In genomic region chr5:145139571-145140519, GRCm38 (mm10) we compare ENCODE assay signal across 8 mouse cellular contexts. TPM values are rescaled to one million over a fixed set of nuclear protein-coding genes. Genes with fewer than 3 reads are reported as not detected.
DNase-seq lines count a peak whose midpoint lies in the region; ATAC-seq lines count a peak whose summit lies in the region.

Pdap1 (minus strand) TSS chr5:145140238.
Bud31 (plus strand) TSS chr5:145140362.

- 0 out of 2 replicates have a peak, but pooled peaks cover 7% of the 10 kb centered on the region for H3K36me3 ChIP-seq in hindbrain, embryonic 11.5 days (ENCODE audit: control insufficient read depth, insufficient read depth, low read length)

- peak within 1 kb of the TSS; percentile 94 for H3K4me3 ChIP-seq in hindbrain, embryonic 11.5 days (ENCODE audit: low read depth, low read length)

- peak; percentile 92 for ATAC-seq in hindbrain, embryonic 11.5 days (ENCODE audit: low FRiP score)

- H3K27me3 ChIP-seq in hindbrain, embryonic 11.5 days (ENCODE audit: control insufficient read depth, insufficient read depth, low read length) = no peaks in the 10 kb centered on the region

- peak within 1 kb of the TSS; percentile 69 for H3K4me2 ChIP-seq in hindbrain, embryonic 11.5 days (replicated peaks; ENCODE audit: low read depth, low read length)

- DNase-seq in MN1 (ENCODE audit: low spot score) = peak; percentile 96
- DNase-seq in cerebellum, adult 9-10 months = peak; percentile 96
- peak; percentile 89 to 97 for DNase-seq in frontal cortex, adult 2 months (ENCODE audit: extremely low spot score in 1 of 2, low spot score in 1 of 2)
- peak; percentile 95 for DNase-seq in hindbrain, embryonic 11.5 days (ENCODE audit: low spot score)
- DNase-seq in layer of hippocampus, postnatal 10 days (ENCODE audit: low spot score in 2 of 2) = peak; percentile 97
- peak; percentile 95 for DNase-seq in lung, postnatal 10 days
- peak; percentile 94 for DNase-seq in ovary, postnatal 36 days (ENCODE audit: low spot score)
- DNase-seq in thymus, postnatal 25 days = peak; percentile 95

- H3K27ac ChIP-seq in hindbrain, embryonic 11.5 days (ENCODE audit: low read depth, low read length) = peak within 1 kb of the TSS; percentile 75

- H3K9ac ChIP-seq in hindbrain, embryonic 11.5 days (ENCODE audit: low read depth, low read length) = peak within 1 kb of the TSS; percentile 77

- H3K9me3 ChIP-seq in hindbrain, embryonic 11.5 days (ENCODE audit: control insufficient read depth, low read length) = no peaks in the 10 kb centered on the region

- H3K4me1 ChIP-seq in hindbrain, embryonic 11.5 days (replicated peaks; ENCODE audit: control insufficient read depth, insufficient read depth, low read length) = peaks cover 5% of the 10 kb centered on the region

- WGBS in hindbrain, embryonic 11.5 days = under 1% methylated on average over 82 of the region's 84 CpGs

RNA-seq across cellular contexts. Expression of gene Pdap1, which starts in this region (rescaled TPM):
- polyA plus RNA-seq in frontal cortex, adult 2 months (2012; rRNA removed) = 97.9 and 101 TPM in 2 replicates
- polyA plus RNA-seq in hindbrain, embryonic 11.5 days (2014; fragmentation: Nextera tagmentation; extraction: Ambion mirVana) = 127 and 138 TPM in 2 replicates
- total RNA-seq in layer of hippocampus, postnatal 10 days (2021) = 100 to 1,000 TPM; 139 to 140 TPM

RNA-seq across cellular contexts. Expression of gene Bud31, which starts in this region (rescaled TPM):
- 92.0 and 93.3 TPM in 2 replicates for polyA plus RNA-seq in frontal cortex, adult 2 months (2012; rRNA removed)
- 265 and 269 TPM in 2 replicates for polyA plus RNA-seq in hindbrain, embryonic 11.5 days (2014; fragmentation: Nextera tagmentation; extraction: Ambion mirVana)
- total RNA-seq in layer of hippocampus, postnatal 10 days (2021) = 10 to 100 TPM; 80.5 to 85.9 TPM

Comparison
In these comparisons a context has a peak if more than half of its experiments do, and no peak if none do; other contexts are left out.
1. Peak in every context shown above with its lines: DNase-seq, ATAC-seq, H3K4me3 ChIP-seq and H3K27ac ChIP-seq.